Mouse (Mus musculus): ENCODE measurements at regions not wholly inside any gene's neighbourhood (a gene's known extent, or its start where the extent isn't known, plus 50 kb on each side); places are given as distances from the start of the nearest gene placed in this dataset.

DNA sequence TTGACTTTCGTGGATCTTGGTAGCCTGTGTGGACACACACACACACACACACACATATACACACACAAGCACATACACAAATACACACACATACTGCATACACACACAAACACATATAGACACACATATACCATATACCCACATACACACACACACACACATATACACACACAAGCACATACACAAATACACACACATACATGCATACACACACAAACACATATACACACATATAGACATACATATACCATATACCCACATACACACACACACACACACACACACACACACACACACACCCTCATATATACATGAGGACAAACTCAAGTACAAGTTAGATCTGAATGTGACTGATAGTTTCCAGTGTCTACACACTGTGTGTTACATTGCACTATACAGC is 256.9 kb downstream of the Plekhb2 start:
- peak; percentile 62; the same call in 1 of the 2 replicates for ATAC-seq (ENCODE audit: low FRiP score, low TSS enrichment)
- H3K4me1 ChIP-seq (ENCODE audit: control insufficient read depth, insufficient read depth, low read length), result no peaks in the 10 kb centered on the region
- H3K4me2 ChIP-seq (replicated peaks; ENCODE audit: low read depth, low read length), result no peak overlapping the region
- no peaks in the 10 kb centered on the region for H3K36me3 ChIP-seq (ENCODE audit: control insufficient read depth, insufficient read depth, low read length)
- H3K9me3 ChIP-seq (ENCODE audit: control insufficient read depth, low read length), result no peaks in the 10 kb centered on the region
- H3K27me3 ChIP-seq (ENCODE audit: control insufficient read depth, insufficient read depth, low read length), result no peaks in the 10 kb centered on the region
- 95% methylated on average over 1 of the region's 1 CpGs for WGBS
- no peak overlapping the region for H3K27ac ChIP-seq (ENCODE audit: low read depth, low read length)
- H3K4me3 ChIP-seq (ENCODE audit: low read length), result no peak overlapping the region
- no peak overlapping the region for H3K9ac ChIP-seq (ENCODE audit: low read depth, low read length)

GRCm38 (mm10) chr1:35109801-35110200 is 260.0 kb downstream of the Plekhb2 start:
- Histone ChIP-seq H3K4me1 (ENCODE audit: control insufficient read depth, insufficient read depth, low read length) (no peaks in the 10 kb centered on the region), H3K9ac (ENCODE audit: low read depth, low read length) (no peak overlapping the region), H3K27me3 (ENCODE audit: control insufficient read depth, insufficient read depth, low read length) (no peaks in the 10 kb centered on the region), H3K36me3 (ENCODE audit: control insufficient read depth, insufficient read depth, low read length) (no peaks in the 10 kb centered on the region), H3K27ac (ENCODE audit: low read depth, low read length) (no peak overlapping the region), H3K9me3 (ENCODE audit: control insufficient read depth, low read length) (no peaks in the 10 kb centered on the region), H3K4me2 (replicated peaks; ENCODE audit: low read depth, low read length) (no peak overlapping the region), H3K4me3 (ENCODE audit: low read length) (no peak overlapping the region)
- WGBS, result 77% methylated on average over 1 of the region's 1 CpGs
- ATAC-seq (ENCODE audit: low FRiP score, low TSS enrichment), result no peak

- no peak for ATAC-seq (ENCODE audit: low FRiP score, low TSS enrichment)
These were observed 265.7 kb downstream of the Plekhb2 start for GRCm38 (mm10) chr1:35115521-35115920.

GRCm38 (mm10) chr1:35137907-35138306 is 288.1 kb downstream of the Plekhb2 start:
- Histone ChIP-seq H3K27me3 (ENCODE audit: control insufficient read depth, insufficient read depth, low read length) (no peaks in the 10 kb centered on the region), H3K27ac (ENCODE audit: low read depth, low read length) (no peak overlapping the region), H3K9ac (ENCODE audit: low read depth, low read length) (no peak overlapping the region), H3K4me2 (replicated peaks; ENCODE audit: low read depth, low read length) (no peak overlapping the region), H3K4me3 (ENCODE audit: low read length) (no peak overlapping the region), H3K36me3 (ENCODE audit: control insufficient read depth, insufficient read depth, low read length) (no peaks in the 10 kb centered on the region), H3K9me3 (ENCODE audit: control insufficient read depth, low read length) (no peaks in the 10 kb centered on the region), H3K4me1 (ENCODE audit: control insufficient read depth, insufficient read depth, low read length) (no peaks in the 10 kb centered on the region)
- 83% methylated on average over 3 of the region's 3 CpGs for WGBS
- no peak for ATAC-seq (ENCODE audit: low FRiP score, low TSS enrichment)

More at GRCm38 (mm10) chr1:35115521-35115920, 265.7 kb downstream of the Plekhb2 start:
- Histone ChIP-seq H3K9me3 (ENCODE audit: control insufficient read depth, low read length) (peaks cover 17% of the 10 kb centered on the region), H3K27me3 (ENCODE audit: control insufficient read depth, insufficient read depth, low read length) (no peaks in the 10 kb centered on the region), H3K4me1 (ENCODE audit: control insufficient read depth, insufficient read depth, low read length) (no peaks in the 10 kb centered on the region), H3K4me2 (replicated peaks; ENCODE audit: low read depth, low read length) (no peak overlapping the region), H3K36me3 (ENCODE audit: control insufficient read depth, insufficient read depth, low read length) (no peaks in the 10 kb centered on the region), H3K4me3 (ENCODE audit: low read length) (no peak overlapping the region), H3K27ac (ENCODE audit: low read depth, low read length) (no peak overlapping the region), H3K9ac (ENCODE audit: low read depth, low read length) (no peak overlapping the region)

DNA sequence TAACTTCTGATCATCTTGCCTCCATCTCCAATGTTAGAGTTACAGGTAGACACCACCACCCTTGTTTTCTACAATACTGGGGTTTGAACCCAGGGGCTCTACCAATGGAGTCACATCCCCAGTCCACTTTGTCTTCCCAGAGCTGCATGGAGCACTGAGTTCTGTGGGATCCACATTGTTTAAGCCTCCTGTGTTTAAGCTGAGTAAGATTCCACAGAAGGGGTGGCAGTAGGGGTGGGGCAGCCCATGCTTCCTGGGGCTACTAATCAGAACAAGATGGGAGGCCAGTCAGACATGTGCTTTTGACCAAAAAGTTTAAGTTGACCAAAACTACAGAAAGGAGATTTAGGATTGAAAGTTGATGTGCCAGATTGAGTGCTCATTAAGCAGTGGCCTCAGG is 299.3 kb downstream of the Plekhb2 start:
- no peaks in the 10 kb centered on the region for H3K27me3 ChIP-seq (ENCODE audit: control insufficient read depth, insufficient read depth, low read length)
- no peak overlapping the region for H3K4me3 ChIP-seq (ENCODE audit: low read length)
- no peaks in the 10 kb centered on the region for H3K4me1 ChIP-seq (ENCODE audit: control insufficient read depth, insufficient read depth, low read length)
- H3K9ac ChIP-seq (ENCODE audit: low read depth, low read length), result no peak overlapping the region
- no peaks in the 10 kb centered on the region for H3K36me3 ChIP-seq (ENCODE audit: control insufficient read depth, insufficient read depth, low read length)
- ATAC-seq (ENCODE audit: low FRiP score, low TSS enrichment), result no peak
- no peak overlapping the region for H3K4me2 ChIP-seq (replicated peaks; ENCODE audit: low read depth, low read length)
- no peaks in the 10 kb centered on the region for H3K9me3 ChIP-seq (ENCODE audit: control insufficient read depth, low read length)
- H3K27ac ChIP-seq (ENCODE audit: low read depth, low read length), result no peak overlapping the region

- Histone ChIP-seq H3K9ac (ENCODE audit: low read depth, low read length) (no peak overlapping the region), H3K4me3 (ENCODE audit: low read length) (no peak overlapping the region), H3K4me2 (replicated peaks; ENCODE audit: low read depth, low read length) (no peak overlapping the region), H3K9me3 (ENCODE audit: control insufficient read depth, low read length) (no peaks in the 10 kb centered on the region), H3K36me3 (ENCODE audit: control insufficient read depth, insufficient read depth, low read length) (no peaks in the 10 kb centered on the region), H3K4me1 (ENCODE audit: control insufficient read depth, insufficient read depth, low read length) (no peaks in the 10 kb centered on the region), H3K27me3 (ENCODE audit: control insufficient read depth, insufficient read depth, low read length) (no peaks in the 10 kb centered on the region), H3K27ac (ENCODE audit: low read depth, low read length) (no peak overlapping the region)
- ATAC-seq (ENCODE audit: low FRiP score, low TSS enrichment), result no peak
These were observed 312.7 kb downstream of the Plekhb2 start for GRCm38 (mm10) chr1:35162506-35162905.

DNA sequence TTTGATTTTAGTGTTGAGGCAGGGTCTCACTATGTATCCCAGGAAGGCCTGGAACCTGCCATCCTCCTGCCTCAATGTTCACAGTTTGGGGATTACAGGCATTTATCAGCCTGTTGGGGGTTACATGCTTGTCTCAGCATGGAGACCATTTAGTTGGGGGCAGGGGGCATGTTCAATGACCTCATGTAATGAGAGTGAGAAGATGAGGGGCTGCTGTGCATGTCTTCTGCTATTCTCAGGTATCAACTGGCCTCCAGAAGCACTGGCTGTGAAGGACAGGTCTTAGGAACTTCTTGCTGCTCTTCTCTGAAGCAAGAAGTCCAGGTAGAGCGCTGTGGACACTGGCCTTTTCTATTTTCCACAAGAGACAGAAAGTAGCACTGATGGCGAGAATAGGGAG is 350.9 kb downstream of the Plekhb2 start:
- Histone ChIP-seq H3K4me3 (ENCODE audit: low read length) (no peak overlapping the region), H3K27ac (ENCODE audit: low read depth, low read length) (no peak overlapping the region), H3K27me3 (ENCODE audit: control insufficient read depth, insufficient read depth, low read length) (no peaks in the 10 kb centered on the region), H3K36me3 (ENCODE audit: control insufficient read depth, insufficient read depth, low read length) (no peaks in the 10 kb centered on the region), H3K4me1 (ENCODE audit: control insufficient read depth, insufficient read depth, low read length) (no peaks in the 10 kb centered on the region), H3K9me3 (ENCODE audit: control insufficient read depth, low read length) (no peaks in the 10 kb centered on the region), H3K4me2 (replicated peaks; ENCODE audit: low read depth, low read length) (no peak overlapping the region), H3K9ac (ENCODE audit: low read depth, low read length) (no peak overlapping the region)
- no peak for ATAC-seq (ENCODE audit: low FRiP score, low TSS enrichment)
- 90% methylated on average over 2 of the region's 2 CpGs for WGBS

- Histone ChIP-seq H3K4me1 (ENCODE audit: control insufficient read depth, insufficient read depth, low read length) (no peaks in the 10 kb centered on the region), H3K27ac (ENCODE audit: low read depth, low read length) (no peak overlapping the region), H3K4me2 (replicated peaks; ENCODE audit: low read depth, low read length) (no peak overlapping the region), H3K9me3 (ENCODE audit: control insufficient read depth, low read length) (no peaks in the 10 kb centered on the region), H3K9ac (ENCODE audit: low read depth, low read length) (no peak overlapping the region), H3K27me3 (ENCODE audit: control insufficient read depth, insufficient read depth, low read length) (no peaks in the 10 kb centered on the region), H3K36me3 (ENCODE audit: control insufficient read depth, insufficient read depth, low read length) (no peaks in the 10 kb centered on the region), H3K4me3 (ENCODE audit: low read length) (no peak overlapping the region)
- WGBS, result 73% methylated on average over 7 of the region's 7 CpGs
- ATAC-seq (ENCODE audit: low FRiP score, low TSS enrichment), result no peak
These were observed 351.5 kb downstream of the Plekhb2 start for GRCm38 (mm10) chr1:35201083-35201879.

- Histone ChIP-seq H3K27me3 (ENCODE audit: control insufficient read depth, insufficient read depth, low read length) (no peaks in the 10 kb centered on the region), H3K9ac (ENCODE audit: low read depth, low read length) (no peak overlapping the region), H3K4me2 (replicated peaks; ENCODE audit: low read depth, low read length) (no peak overlapping the region), H3K27ac (ENCODE audit: low read depth, low read length) (no peak overlapping the region), H3K9me3 (ENCODE audit: control insufficient read depth, low read length) (no peaks in the 10 kb centered on the region), H3K4me3 (ENCODE audit: low read length) (no peak overlapping the region), H3K4me1 (ENCODE audit: control insufficient read depth, insufficient read depth, low read length) (no peaks in the 10 kb centered on the region), H3K36me3 (ENCODE audit: control insufficient read depth, insufficient read depth, low read length) (no peaks in the 10 kb centered on the region)
- WGBS, result 53% methylated on average over 1 of the region's 1 CpGs
- ATAC-seq (ENCODE audit: low FRiP score, low TSS enrichment), result no peak
These were observed 352.1 kb downstream of the Plekhb2 start for GRCm38 (mm10) chr1:35201880-35202220.
